Mouse (Mus musculus) kidney, postnatal 14 days (tissue): ENCODE data around the gene Hspg2.
"Not testable (repeated sequence)": the region's sequence is repeated elsewhere in the genome, so short reads cannot be mapped to it uniquely, and the experiment has no call there.

Experiments used
- DNase-seq: peaks from one replicate; pipeline ENCODE4 v3.0.0; 2022; ENCODE audit warnings: mixed read lengths

Hspg2 gene

GRCm38 (mm10) chr4:137579789-137580188 is 111.2 kb downstream of the Hspg2 start:
- DNase-seq: peak; percentile 45

DNA sequence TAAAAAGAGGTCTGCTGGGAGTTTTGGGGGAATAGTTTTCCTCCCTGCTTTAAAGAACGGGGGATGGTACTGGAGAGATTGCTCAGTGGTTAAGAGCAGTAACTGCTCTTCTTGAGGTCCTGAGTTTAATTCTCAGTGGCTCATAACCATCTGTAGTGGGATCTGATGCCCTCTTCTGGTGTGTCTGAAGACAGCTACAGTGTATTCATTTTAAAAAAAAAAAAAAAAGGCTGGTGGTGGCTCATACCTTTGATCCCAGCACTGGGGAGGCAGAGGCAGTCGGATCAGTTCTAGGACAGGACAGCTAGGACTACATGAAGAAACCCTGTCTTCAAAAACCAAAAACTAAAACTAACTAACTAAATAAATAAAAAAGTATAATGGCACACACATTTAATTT is 111.7 kb downstream of the Hspg2 start:
- no peak for DNase-seq

DNA sequence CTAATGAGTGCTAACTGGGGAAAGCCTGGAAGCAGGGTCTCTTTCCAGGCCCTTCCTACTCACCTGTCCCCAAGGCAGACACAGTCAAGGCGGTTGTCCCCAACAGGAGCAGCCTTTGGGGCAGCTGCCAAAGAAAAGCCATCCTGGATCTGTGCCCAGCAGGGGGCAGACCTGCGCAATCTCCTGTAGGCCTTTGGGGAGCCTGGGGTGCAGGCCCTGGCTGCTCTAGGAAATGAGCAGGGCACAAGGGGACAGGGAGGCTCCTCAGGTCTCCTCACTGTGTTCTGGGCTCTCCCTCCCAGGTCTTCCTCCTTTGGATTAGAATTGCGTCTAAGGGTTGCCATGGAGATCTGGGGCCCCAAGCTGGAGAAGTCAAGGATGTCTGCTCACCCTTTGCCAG is 113.2 kb downstream of the Hspg2 start:
- DNase-seq: no peak

- not testable (repeated sequence) for DNase-seq
These were observed 120.5 kb downstream of the Hspg2 start for GRCm38 (mm10) chr4:137589095-137589494.

GRCm38 (mm10) chr4:137589586-137589985 is 121.0 kb downstream of the Hspg2 start:
- no peak for DNase-seq

DNA sequence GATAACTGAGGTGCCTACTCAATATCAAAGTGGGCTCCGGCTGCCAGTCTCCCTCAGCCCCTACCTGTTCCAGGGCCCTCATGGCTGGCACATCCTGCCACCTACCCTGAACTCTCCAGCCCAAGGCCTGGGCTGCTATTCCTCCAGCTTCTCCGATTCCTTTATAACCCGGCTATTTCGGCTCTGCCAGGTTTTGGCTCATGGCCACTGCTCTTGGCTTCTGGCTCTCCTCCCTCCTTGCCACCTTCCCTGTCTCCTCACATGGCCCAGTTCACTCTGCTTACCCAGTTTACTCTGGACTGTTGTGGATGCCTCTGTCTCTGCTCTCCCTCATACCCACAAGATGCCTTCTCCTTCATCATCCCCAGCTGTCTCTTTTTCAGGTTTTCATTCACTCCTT is 122.4 kb downstream of the Hspg2 start:
- DNase-seq: no peak

DNA sequence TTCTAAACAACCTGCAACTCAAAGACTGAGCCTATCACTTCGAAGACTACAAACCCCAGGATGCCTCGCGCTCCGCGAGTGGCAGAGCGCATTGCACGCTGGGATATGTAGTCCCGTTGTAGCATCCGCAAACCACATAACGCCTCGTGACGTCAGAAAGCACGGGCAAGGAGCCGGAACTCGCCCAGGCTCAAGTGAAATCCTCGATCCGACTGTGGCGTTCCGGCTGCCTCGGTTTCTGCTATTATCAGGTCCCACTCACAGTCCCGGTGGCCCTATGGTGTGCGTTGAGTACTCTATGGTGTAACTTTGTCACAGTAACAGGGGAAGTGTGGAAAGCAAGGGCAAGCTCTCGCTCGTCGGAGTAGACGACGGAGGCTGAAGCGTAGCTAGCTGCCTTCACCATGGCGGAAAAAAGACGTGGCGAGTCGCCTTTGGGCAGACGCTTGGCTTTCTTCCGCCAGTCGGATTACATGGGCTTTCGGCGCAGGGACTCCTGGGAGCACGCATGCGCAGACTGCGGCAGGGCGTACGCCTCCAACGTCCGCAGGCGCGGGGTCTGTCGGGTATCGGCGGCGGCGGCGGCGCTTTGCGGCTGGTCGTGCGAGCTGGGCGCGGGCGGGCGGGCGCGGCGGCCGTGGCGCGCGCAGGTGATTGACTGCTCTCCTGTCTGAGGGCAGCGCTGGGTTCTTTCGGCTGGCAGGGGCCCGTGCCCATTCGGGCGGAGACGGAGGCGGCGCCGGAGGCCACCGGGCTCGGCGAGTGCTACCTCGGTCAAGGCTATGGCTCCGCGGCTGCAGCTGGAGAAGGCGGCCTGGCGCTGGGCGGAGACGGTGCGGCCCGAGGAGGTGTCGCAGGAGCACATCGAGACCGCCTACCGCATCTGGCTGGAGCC is 125.3 kb downstream of the Hspg2 start, which contains the start of gene Usp48:
Usp48 (plus strand) TSS at position 155 of the 895 bp plus-strand sequence.
- DNase-seq: peak; percentile 99

- DNase-seq: no peak
These were observed 126.1 kb downstream of the Hspg2 start for GRCm38 (mm10) chr4:137594496-137595270.

GRCm38 (mm10) chr4:137597098-137597630 is 128.6 kb downstream of the Hspg2 start:
- DNase-seq: no peak

- no peak for DNase-seq
These were observed 130.0 kb downstream of the Hspg2 start for GRCm38 (mm10) chr4:137598577-137598976.

GRCm38 (mm10) chr4:137603449-137604171 is 135.0 kb downstream of the Hspg2 start:
- DNase-seq: no peak

- DNase-seq: no peak
These were observed 138.5 kb downstream of the Hspg2 start for GRCm38 (mm10) chr4:137607023-137607422.

DNA sequence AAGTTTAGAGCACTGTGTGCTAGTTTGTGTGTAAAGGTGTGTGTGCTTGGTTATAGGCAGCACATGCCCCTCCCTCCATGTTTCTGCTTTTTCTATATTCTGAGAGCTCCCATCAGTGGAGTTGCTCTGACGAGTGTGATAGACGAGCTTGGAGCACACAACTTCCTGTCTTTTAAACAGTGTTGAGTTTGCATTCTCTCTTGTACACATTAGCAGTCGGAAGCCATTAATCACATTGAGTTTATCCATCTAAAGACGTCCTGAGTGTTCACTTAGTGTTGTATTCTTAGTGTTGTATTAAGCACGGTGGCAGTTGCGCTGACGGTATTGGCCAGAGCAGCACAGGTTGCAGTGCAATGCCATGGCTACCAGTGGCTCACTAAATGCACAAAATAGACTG is 140.7 kb downstream of the Hspg2 start:
- DNase-seq: no peak

DNA sequence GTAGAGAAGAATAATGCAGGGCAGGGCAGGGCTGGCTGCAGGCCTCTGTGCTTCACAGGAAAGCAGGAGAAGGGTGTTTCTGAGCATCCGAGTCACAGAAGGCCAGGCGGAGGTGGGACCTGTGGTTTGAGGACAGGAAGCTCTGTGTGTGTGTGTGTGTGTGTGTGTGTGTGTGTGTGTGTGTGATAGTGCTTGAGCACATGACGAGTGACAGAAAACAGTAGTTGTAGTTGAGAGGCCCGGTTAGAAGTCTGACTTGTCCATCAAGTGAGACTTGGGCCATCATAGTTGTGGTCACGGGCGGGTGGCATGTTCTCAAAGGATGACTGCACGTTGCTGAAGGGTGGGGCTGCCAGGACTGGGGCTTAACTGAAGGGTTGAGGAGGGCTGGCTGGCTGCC is 141.1 kb downstream of the Hspg2 start:
- DNase-seq: no peak

DNA sequence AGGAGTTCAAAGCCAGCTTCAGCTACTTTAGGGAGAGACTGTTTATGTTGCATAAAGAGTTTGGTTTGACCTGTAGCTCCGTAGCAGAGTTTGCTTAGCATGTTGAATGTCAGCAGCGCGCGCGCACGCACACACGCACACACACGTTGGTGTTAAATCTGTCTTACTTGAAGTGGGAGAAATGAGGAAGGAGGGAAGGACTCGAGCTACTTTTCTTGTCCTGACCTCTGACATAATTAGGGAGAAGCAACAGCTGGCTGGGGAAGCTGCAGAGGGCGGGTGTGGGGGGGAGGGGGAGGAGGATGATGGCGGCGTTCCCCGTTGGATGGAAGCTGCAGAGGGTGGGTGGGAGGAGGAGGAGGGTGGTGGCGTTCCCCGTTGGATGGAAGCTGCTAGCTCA is 141.7 kb downstream of the Hspg2 start:
- peak; percentile 37 for DNase-seq
